8 mouse cellular contexts compared by ENCODE assay signal in genomic region chr11:117482677-117483511, GRCm38 (mm10). TPM values are rescaled to one million over a fixed set of nuclear protein-coding genes. Genes with fewer than 3 reads are reported as not detected.
DNase-seq lines count a peak whose midpoint lies in the region; ATAC-seq and TF ChIP-seq lines count a peak whose summit lies in the region.

No protein-coding gene starts in this region.

- peak; percentile 81 for DNase-seq in ES-CJ7 (ENCODE audit: low read depth, low spot score)
- DNase-seq in cerebellum, adult 2 months = peak; percentile 94 to 95
- peak; percentile 85 to 87 for DNase-seq in frontal cortex, postnatal 14 days (ENCODE audit: low spot score in 2 of 2)
- peak; percentile 96 to 97 for DNase-seq in layer of hippocampus, postnatal 14 days (ENCODE audit: low spot score in 2 of 2)
- peak; percentile 83 for DNase-seq in lung, postnatal 10 days
- DNase-seq in ovary, postnatal 36 days (ENCODE audit: low spot score) = peak; percentile 78
- peak; percentile 69 for DNase-seq in thymus, postnatal 25 days

- peak; percentile 37; the same call in 1 of the 2 replicates for TF ChIP-seq POLR2A in cerebellum, adult 2 months (IDR thresholded peaks at IDR 0.05; ENCODE audit: borderline replicate concordance, insufficient read depth, low read length)

- H3K4me1 ChIP-seq in cerebellum, adult 2 months (ENCODE audit: control insufficient read depth, insufficient read depth, low read length) = peaks cover 38% of the 10 kb centered on the region
- H3K4me1 ChIP-seq in hindbrain, embryonic 13.5 days (replicated peaks) = peaks cover 71% of the 10 kb centered on the region

- H3K36me3 ChIP-seq in hindbrain, embryonic 13.5 days = no peaks in the 10 kb centered on the region

- H3K27ac ChIP-seq in cerebellum, adult 2 months (ENCODE audit: insufficient read depth, low read length) = peak overlapping the region; percentile 54; the same call in 1 of the 2 replicates
- peak overlapping the region; percentile 90 for H3K27ac ChIP-seq in hindbrain, embryonic 13.5 days

- ATAC-seq in hindbrain, embryonic 13.5 days (ENCODE audit: low FRiP score) = peak; percentile 51

- H3K9me3 ChIP-seq in hindbrain, embryonic 13.5 days = no peaks in the 10 kb centered on the region

- peak overlapping the region; percentile 43 for H3K4me3 ChIP-seq in cerebellum, adult 2 months (replicated peaks; ENCODE audit: insufficient read depth, low read depth, low read length)
- H3K4me3 ChIP-seq in hindbrain, embryonic 13.5 days = peak overlapping the region; percentile 17; the same call in 1 of the 2 replicates

- H3K27me3 ChIP-seq in cerebellum, adult 2 months (ENCODE audit: control insufficient read depth, insufficient read depth, low read length) = no peaks in the 10 kb centered on the region
- peaks cover 34% of the 10 kb centered on the region for H3K27me3 ChIP-seq in hindbrain, embryonic 13.5 days

- no peak for TF ChIP-seq CTCF in cerebellum, adult 2 months (IDR thresholded peaks at IDR 0.05; ENCODE audit: borderline replicate concordance, insufficient read depth, low read depth, low read length)

- peak overlapping the region; percentile 46 for H3K4me2 ChIP-seq in hindbrain, embryonic 13.5 days

- 1% methylated on average over 24 of the region's 26 CpGs for WGBS in cerebellum, adult 2 months
- 1% methylated on average over 23 of the region's 26 CpGs for WGBS in hindbrain, embryonic 13.5 days

- peak overlapping the region; percentile 55 for H3K9ac ChIP-seq in hindbrain, embryonic 13.5 days

RNA-seq across cellular contexts. Expression of gene Gm11733, which starts 1.3 kb away (rescaled TPM):
- polyA plus RNA-seq in cerebellum, adult 2 months (2012; rRNA removed) = 0.06 and 0.13 TPM in 2 replicates
- polyA plus RNA-seq in hindbrain, embryonic 13.5 days (2015; fragmentation: Nextera tagmentation; extraction: Ambion mirVana) = not detected in 2 replicates
- total RNA-seq in layer of hippocampus, postnatal 14 days (2021) = not detected

Comparison
In these comparisons a context has a peak if more than half of its experiments do, and no peak if none do; other contexts are left out.
1. Peak in every context shown above with its lines: DNase-seq, ATAC-seq, H3K4me3 ChIP-seq and H3K27ac ChIP-seq.